Mouse (Mus musculus) heart, adult 2 months (tissue): ENCODE results near the gene Akap11.

Experiments used
- CTCF ChIP-seq: fragments of 200-600 bp; IDR thresholded peaks from 2 replicates; pipeline ENCODE4 v1.8.1; 2022; ENCODE audit warnings: antibody characterized with exemption, mild to moderate bottlenecking, moderate library complexity
- EP300 ChIP-seq: fragments of 200-500 bp; IDR thresholded peaks from 2 replicates; pipeline ENCODE4 v1.6.1; 2011; ENCODE audit warnings: low read depth, low read length, control low read depth; ENCODE audit not compliant: insufficient read depth
- POLR2A ChIP-seq: fragments of 200-500 bp; IDR thresholded peaks from 2 replicates; pipeline ENCODE4 v1.6.1; 2011; ENCODE audit warnings: mild to moderate bottlenecking, low read depth, low read length, control low read depth; ENCODE audit not compliant: insufficient read depth

DNA sequence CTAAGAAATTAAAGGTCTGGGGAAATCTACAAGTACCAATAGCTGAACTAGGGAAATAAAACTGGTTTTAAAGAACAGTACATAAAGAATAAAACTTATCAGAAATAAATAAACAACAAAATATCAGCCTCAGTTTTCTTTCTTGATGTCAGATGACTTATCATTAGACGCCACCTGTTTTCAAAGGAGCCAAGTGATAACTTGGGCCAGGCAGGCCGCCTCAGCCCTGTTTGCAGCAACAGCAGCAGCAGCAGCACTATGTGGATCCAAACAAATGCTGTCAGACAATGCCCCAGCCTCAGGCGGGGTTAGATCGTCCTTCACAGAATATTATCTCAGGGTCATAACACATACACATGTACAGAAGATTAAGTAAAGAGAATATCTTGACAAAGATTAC is 41.4 kb downstream of the Akap11 start:
- TF ChIP-seq POLR2A (no peak), CTCF (no peak), EP300 (no peak)
